Mouse (Mus musculus) retina, embryonic 14.5 days (tissue): Measurements from ENCODE around the gene Arfgef2.
A peak's percentile ranks its signal among the peaks of the same experiment; 100 is the strongest.

ENCODE experiments used
- DNase-seq: peaks from one replicate; pipeline ENCODE4 v3.0.0-alpha.2; 2015; ENCODE audit warnings: low spot score

The Arfgef2 gene

GRCm38 (mm10) chr2:166859214-166859613, 53.8 kb downstream of the Arfgef2 start:
- DNase-seq, result no peak

- DNase-seq, result no peak
Measured at GRCm38 (mm10) chr2:166862505-166862904, 57.1 kb downstream of the Arfgef2 start.

- DNase-seq, result no peak
Measured at GRCm38 (mm10) chr2:166865476-166865875, 60.1 kb downstream of the Arfgef2 start.

GRCm38 (mm10) chr2:166870271-166870865, 65.0 kb downstream of the Arfgef2 start:
- DNase-seq, result no peak

GRCm38 (mm10) chr2:166870899-166871298, 65.5 kb downstream of the Arfgef2 start:
- DNase-seq, result no peak

- no peak for DNase-seq
Measured at GRCm38 (mm10) chr2:166874675-166875280, 69.4 kb downstream of the Arfgef2 start.

- DNase-seq, result no peak
Measured at GRCm38 (mm10) chr2:166875561-166875960, 70.2 kb downstream of the Arfgef2 start.

GRCm38 (mm10) chr2:166876331-166876730, 70.9 kb downstream of the Arfgef2 start:
- DNase-seq, result no peak

GRCm38 (mm10) chr2:166885066-166885465, 79.7 kb downstream of the Arfgef2 start:
- no peak for DNase-seq

- no peak for DNase-seq
Measured at GRCm38 (mm10) chr2:166885619-166886018, 80.2 kb downstream of the Arfgef2 start.

- no peak for DNase-seq
Measured at GRCm38 (mm10) chr2:166886231-166886630, 80.8 kb downstream of the Arfgef2 start.

- peak; percentile 34 for DNase-seq
Measured at GRCm38 (mm10) chr2:166887816-166888215, 82.4 kb downstream of the Arfgef2 start.

GRCm38 (mm10) chr2:166891366-166891880, 86.0 kb downstream of the Arfgef2 start:
- DNase-seq, result no peak

GRCm38 (mm10) chr2:166892158-166892680, 86.8 kb downstream of the Arfgef2 start:
- no peak for DNase-seq

GRCm38 (mm10) chr2:166893036-166893435, 87.6 kb downstream of the Arfgef2 start:
- DNase-seq, result no peak

- DNase-seq, result no peak
Measured at GRCm38 (mm10) chr2:166896368-166896767, 91.0 kb downstream of the Arfgef2 start.

- DNase-seq, result no peak
Measured at GRCm38 (mm10) chr2:166896974-166897373, 91.6 kb downstream of the Arfgef2 start.

- no peak for DNase-seq
Measured at GRCm38 (mm10) chr2:166899161-166899560, 93.8 kb downstream of the Arfgef2 start.

GRCm38 (mm10) chr2:166899746-166900145, 94.4 kb downstream of the Arfgef2 start:
- no peak for DNase-seq

GRCm38 (mm10) chr2:166900792-166901505, 95.6 kb downstream of the Arfgef2 start:
- no peak for DNase-seq

GRCm38 (mm10) chr2:166903719-166904282, 98.4 kb downstream of the Arfgef2 start:
- no peak for DNase-seq

- peak; percentile 99 for DNase-seq
Measured at GRCm38 (mm10) chr2:166905711-166906522, 100.5 kb downstream of the Arfgef2 start, which contains the start of gene Cse1l. Cse1l (plus strand) TSS chr2:166906040.
